Mouse (Mus musculus): ENCODE measurements at regions not wholly inside any gene's neighbourhood (a gene's known extent, or its start where the extent isn't known, plus 50 kb on each side); places are given as distances from the start of the nearest gene placed in this dataset.

- no peak overlapping the region for H3K27ac ChIP-seq (ENCODE audit: insufficient read depth, low read depth, low read length)
- H3K4me3 ChIP-seq (ENCODE audit: insufficient read depth, low read length): no peak overlapping the region
- H3K4me1 ChIP-seq (ENCODE audit: control insufficient read depth, insufficient read depth, low read length): no peaks in the 10 kb centered on the region
- TF ChIP-seq CTCF (IDR thresholded peaks at IDR 0.05; ENCODE audit: low read depth, low read length) (no peak), POLR2A (IDR thresholded peaks at IDR 0.05; ENCODE audit: borderline replicate concordance, low read depth, low read length) (no peak)
Observed at GRCm38 (mm10) chr10:111736026-111736425, 229.9 kb downstream of the Phlda1 start.

DNA sequence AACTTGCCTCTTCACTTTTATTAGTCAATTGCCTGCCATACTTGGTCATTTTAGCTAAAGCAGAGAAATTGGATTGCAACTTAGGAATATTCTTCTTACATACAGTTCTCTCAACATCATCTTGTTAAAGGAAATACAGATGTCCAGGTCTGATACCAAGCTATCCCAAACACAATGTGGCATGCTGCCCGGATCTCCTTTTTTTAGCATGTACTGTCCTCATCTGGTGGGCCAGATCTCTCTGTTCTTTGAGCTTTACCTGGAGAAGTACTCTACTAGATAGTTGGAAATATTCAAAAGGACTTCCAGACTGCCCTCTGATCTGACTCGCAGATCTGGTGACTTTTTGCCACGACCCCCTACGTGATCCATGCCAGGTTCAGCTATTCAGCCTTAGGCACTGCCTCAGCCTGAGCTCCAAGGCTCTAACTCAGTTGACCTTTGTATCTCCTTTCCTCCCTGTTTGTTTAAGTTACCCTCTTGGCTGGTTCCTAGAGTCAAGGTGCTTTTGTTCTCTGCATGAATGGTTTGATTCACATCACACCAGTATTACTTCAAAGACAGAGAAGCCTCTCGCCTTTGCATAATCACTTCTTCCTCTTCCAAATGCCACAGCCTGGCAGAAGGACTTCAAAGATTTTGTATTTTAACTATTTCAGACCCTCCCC is 232.9 kb upstream of the Krr1 start:
- TF ChIP-seq CTCF (IDR thresholded peaks at IDR 0.05; ENCODE audit: low read depth, low read length) (no peak), POLR2A (IDR thresholded peaks at IDR 0.05; ENCODE audit: borderline replicate concordance, low read depth, low read length) (no peak)
- no peak overlapping the region for H3K27ac ChIP-seq (ENCODE audit: insufficient read depth, low read depth, low read length)
- H3K4me1 ChIP-seq (ENCODE audit: control insufficient read depth, insufficient read depth, low read length): no peaks in the 10 kb centered on the region
- H3K4me3 ChIP-seq (ENCODE audit: insufficient read depth, low read length): no peak overlapping the region

- H3K27ac ChIP-seq (ENCODE audit: insufficient read depth, low read depth, low read length): no peak overlapping the region
- TF ChIP-seq CTCF (IDR thresholded peaks at IDR 0.05; ENCODE audit: low read depth, low read length): no peak
- TF ChIP-seq POLR2A (IDR thresholded peaks at IDR 0.05; ENCODE audit: borderline replicate concordance, low read depth, low read length): no peak
- no peak overlapping the region for H3K4me3 ChIP-seq (ENCODE audit: insufficient read depth, low read length)
- no peaks in the 10 kb centered on the region for H3K4me1 ChIP-seq (ENCODE audit: control insufficient read depth, insufficient read depth, low read length)
Observed at GRCm38 (mm10) chr10:111740586-111741265, 231.7 kb upstream of the Krr1 start.

- H3K4me1 ChIP-seq (ENCODE audit: control insufficient read depth, insufficient read depth, low read length): no peaks in the 10 kb centered on the region
- TF ChIP-seq POLR2A (IDR thresholded peaks at IDR 0.05; ENCODE audit: borderline replicate concordance, low read depth, low read length) (no peak), CTCF (IDR thresholded peaks at IDR 0.05; ENCODE audit: low read depth, low read length) (no peak)
Observed at GRCm38 (mm10) chr10:111741301-111741945, 231.0 kb upstream of the Krr1 start.

GRCm38 (mm10) chr10:111743291-111743690 is 229.2 kb upstream of the Krr1 start:
- no peaks in the 10 kb centered on the region for H3K4me1 ChIP-seq (ENCODE audit: control insufficient read depth, insufficient read depth, low read length)
- no peak overlapping the region for H3K27ac ChIP-seq (ENCODE audit: insufficient read depth, low read depth, low read length)
- TF ChIP-seq CTCF (IDR thresholded peaks at IDR 0.05; ENCODE audit: low read depth, low read length) (no peak), POLR2A (IDR thresholded peaks at IDR 0.05; ENCODE audit: borderline replicate concordance, low read depth, low read length) (no peak)
- H3K4me3 ChIP-seq (ENCODE audit: insufficient read depth, low read length): no peak overlapping the region

More at GRCm38 (mm10) chr10:111741301-111741945, 231.0 kb upstream of the Krr1 start:
- Histone ChIP-seq H3K4me3 (ENCODE audit: insufficient read depth, low read length) (no peak overlapping the region), H3K27ac (ENCODE audit: insufficient read depth, low read depth, low read length) (no peak overlapping the region)

DNA sequence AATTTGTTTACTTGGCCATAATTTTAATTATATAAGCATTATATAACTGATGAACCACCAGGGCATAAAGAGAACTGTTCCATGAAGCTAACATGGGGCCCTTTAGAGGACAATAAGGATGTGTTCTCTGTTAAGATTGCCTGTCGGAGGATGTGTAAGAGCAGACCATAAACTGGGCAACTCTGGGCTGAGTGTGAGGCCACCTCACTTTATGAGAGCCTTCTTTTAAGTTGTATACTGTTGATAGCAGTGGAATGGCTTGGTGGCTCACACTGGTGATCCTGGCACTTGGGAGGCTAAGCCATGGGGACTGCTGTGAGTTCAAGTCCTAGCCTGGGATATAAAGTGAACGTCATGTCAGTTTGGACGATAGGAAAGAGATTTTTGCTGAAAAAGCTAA is 227.3 kb upstream of the Krr1 start:
- no peak for TF ChIP-seq CTCF (IDR thresholded peaks at IDR 0.05; ENCODE audit: low read depth, low read length)
- TF ChIP-seq POLR2A (IDR thresholded peaks at IDR 0.05; ENCODE audit: borderline replicate concordance, low read depth, low read length): no peak
- H3K4me3 ChIP-seq (ENCODE audit: insufficient read depth, low read length): no peak overlapping the region
- H3K27ac ChIP-seq (ENCODE audit: insufficient read depth, low read depth, low read length): no peak overlapping the region
- no peaks in the 10 kb centered on the region for H3K4me1 ChIP-seq (ENCODE audit: control insufficient read depth, insufficient read depth, low read length)

DNA sequence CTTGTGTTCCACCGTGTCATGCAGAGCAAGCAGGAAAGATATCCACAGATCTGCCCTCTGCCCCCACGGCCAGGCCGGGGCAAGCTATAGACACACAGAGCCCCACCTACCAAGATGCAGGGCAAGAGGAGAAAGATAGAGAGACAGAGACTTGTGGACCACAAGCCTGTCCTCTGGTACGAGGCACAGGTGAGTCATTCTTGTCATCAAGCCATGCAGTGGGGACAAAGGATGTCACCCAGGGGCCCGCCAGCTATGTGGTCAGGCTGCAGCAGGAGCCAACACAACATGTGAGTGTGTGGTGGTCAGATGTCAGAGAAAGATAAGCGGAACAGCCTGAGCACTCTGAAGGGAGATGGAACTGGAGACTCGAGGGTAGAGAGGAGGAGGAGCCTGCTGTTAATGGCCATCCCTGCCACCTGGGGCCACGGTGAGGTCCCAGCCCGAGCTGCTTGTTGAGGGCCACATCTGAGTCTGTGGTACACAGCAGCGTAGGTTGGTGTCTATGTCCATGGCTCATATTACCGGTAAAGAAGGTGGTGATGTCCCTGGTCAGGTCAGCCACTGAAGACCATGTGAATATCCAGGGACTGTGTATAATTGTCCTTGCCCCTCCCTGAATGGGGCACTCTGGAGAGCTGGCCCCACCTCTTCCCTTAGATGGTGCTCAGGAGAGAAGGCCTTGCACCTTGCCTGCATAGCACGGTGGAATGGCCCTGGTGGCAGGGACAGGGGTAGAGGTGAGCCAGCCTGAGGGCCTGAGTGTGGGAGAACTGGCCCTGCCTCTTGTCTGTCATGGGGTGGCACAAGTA is 226.2 kb upstream of the Krr1 start:
- no peak for TF ChIP-seq CTCF (IDR thresholded peaks at IDR 0.05; ENCODE audit: low read depth, low read length)
- TF ChIP-seq POLR2A (IDR thresholded peaks at IDR 0.05; ENCODE audit: borderline replicate concordance, low read depth, low read length): no peak
- Histone ChIP-seq H3K27ac (ENCODE audit: insufficient read depth, low read depth, low read length) (no peak overlapping the region), H3K4me3 (ENCODE audit: insufficient read depth, low read length) (no peak overlapping the region), H3K4me1 (ENCODE audit: control insufficient read depth, insufficient read depth, low read length) (no peaks in the 10 kb centered on the region)

- no peak overlapping the region for H3K4me3 ChIP-seq (ENCODE audit: insufficient read depth, low read length)
- no peaks in the 10 kb centered on the region for H3K4me1 ChIP-seq (ENCODE audit: control insufficient read depth, insufficient read depth, low read length)
- no peak overlapping the region for H3K27ac ChIP-seq (ENCODE audit: insufficient read depth, low read depth, low read length)
- TF ChIP-seq POLR2A (IDR thresholded peaks at IDR 0.05; ENCODE audit: borderline replicate concordance, low read depth, low read length): no peak
Observed at GRCm38 (mm10) chr10:111746879-111747477, 225.5 kb upstream of the Krr1 start.

DNA sequence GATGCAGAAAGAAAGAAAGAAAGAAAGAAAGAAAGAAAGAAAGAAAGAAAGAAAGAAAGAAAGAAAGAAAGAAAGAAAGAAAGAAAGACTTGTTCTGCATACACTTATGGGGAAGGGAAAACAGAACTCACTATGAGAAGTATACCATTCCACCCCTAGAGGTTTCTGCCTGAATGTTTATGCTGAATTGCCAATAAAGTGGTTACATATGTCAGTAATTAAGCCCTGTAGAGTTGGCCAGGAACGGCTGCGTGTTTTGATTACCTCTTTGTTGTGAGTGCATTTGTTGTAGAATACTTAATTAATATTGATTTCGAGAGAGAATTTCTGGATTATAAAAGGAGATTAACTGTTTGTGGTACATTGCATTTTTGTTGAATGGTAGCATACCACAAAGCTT is 224.0 kb upstream of the Krr1 start:
- no peak for TF ChIP-seq POLR2A (IDR thresholded peaks at IDR 0.05; ENCODE audit: borderline replicate concordance, low read depth, low read length)
- no peak for TF ChIP-seq CTCF (IDR thresholded peaks at IDR 0.05; ENCODE audit: low read depth, low read length)
- Histone ChIP-seq H3K4me3 (ENCODE audit: insufficient read depth, low read length) (no peak overlapping the region), H3K27ac (ENCODE audit: insufficient read depth, low read depth, low read length) (no peak overlapping the region), H3K4me1 (ENCODE audit: control insufficient read depth, insufficient read depth, low read length) (no peaks in the 10 kb centered on the region)

Measured in bone marrow macrophage, adult 2 months (primary cell).